Mouse (Mus musculus): ENCODE data around the gene Maged1.

- TF ChIP-seq CTCF (IDR thresholded peaks at IDR 0.05; ENCODE audit: low read depth, low read length) (no peak), POLR2A (IDR thresholded peaks at IDR 0.05; ENCODE audit: borderline replicate concordance, low read depth, low read length) (no peak)
Measured at GRCm38 (mm10) chrX:94541918-94542355, at the start of gene Maged1.
